1 mouse cellular context compared by ENCODE assay signal in genomic region chr17:57031661-57032420, GRCm38 (mm10).
A peak's percentile ranks its signal among the peaks of the same experiment; 100 is the strongest.
TF ChIP-seq lines count a peak whose summit lies in the region.

No protein-coding gene starts in this region.

TF ChIP-seq in MEL, 35 proteins besides CTCF, POLR2A, EP300 and RAD21:
- no peak for TF ChIP-seq GABPA (IDR thresholded peaks at IDR 0.05; ENCODE audit: low read depth, low read length)
- peak; percentile 66; the same call in 1 of the 2 replicates for TF ChIP-seq ELF1 (IDR thresholded peaks at IDR 0.05; ENCODE audit: low read depth, low read length)
- no peak for TF ChIP-seq CHD1 (IDR thresholded peaks at IDR 0.05; ENCODE audit: low read depth, low read length)
- TF ChIP-seq ZKSCAN1 (IDR thresholded peaks at IDR 0.05; ENCODE audit: low read depth, low read length): no peak
- TF ChIP-seq RCOR1 (IDR thresholded peaks at IDR 0.05; ENCODE audit: low read depth, low read length): no peak
- TF ChIP-seq BHLHE40 (IDR thresholded peaks at IDR 0.05; ENCODE audit: borderline replicate concordance, low read depth, low read length): no peak
- no peak for TF ChIP-seq ZMIZ1 (IDR thresholded peaks at IDR 0.05; ENCODE audit: low read depth, low read length)
- no peak for TF ChIP-seq ETS1 (IDR thresholded peaks at IDR 0.05; ENCODE audit: low read depth, low read length)
- peak; percentile 59 for TF ChIP-seq HCFC1 (IDR thresholded peaks at IDR 0.05; ENCODE audit: low read depth, low read length)
- TF ChIP-seq USF2 (IDR thresholded peaks at IDR 0.05; ENCODE audit: borderline replicate concordance in 1 of 2, insufficient read depth in 1 of 2, low read depth in 1 of 2, low read length in 2 of 2): peak; percentile 88 to 91
- TF ChIP-seq GATA1 (IDR thresholded peaks at IDR 0.05; ENCODE audit: low read depth, low read length): peak; percentile 49
- peak; percentile 46; the same call in 1 of the 2 replicates for TF ChIP-seq TCF12 (IDR thresholded peaks at IDR 0.05; ENCODE audit: low read depth, low read length)
- TF ChIP-seq ZC3H11A (IDR thresholded peaks at IDR 0.05; ENCODE audit: low read depth, low read length): no peak
- no peak; the same call in 1 of the 2 replicates for TF ChIP-seq MYC (IDR thresholded peaks at IDR 0.05; ENCODE audit: low read depth, low read length)
- peak; percentile 93 for TF ChIP-seq CHD2 (IDR thresholded peaks at IDR 0.05; ENCODE audit: low read length)
- no peak for TF ChIP-seq MAZ (IDR thresholded peaks at IDR 0.05; ENCODE audit: low read depth, low read length)
- TF ChIP-seq SMC3 (IDR thresholded peaks at IDR 0.05; ENCODE audit: low read depth, low read length): no peak
- no peak for TF ChIP-seq UBTF (IDR thresholded peaks at IDR 0.05; ENCODE audit: borderline replicate concordance, insufficient read depth, low read depth, low read length)
- TF ChIP-seq USF1 (IDR thresholded peaks at IDR 0.05; ENCODE audit: low read depth, low read length): peak; percentile 100
- TF ChIP-seq E2F4 (IDR thresholded peaks at IDR 0.05; ENCODE audit: borderline replicate concordance, low read depth, low read length): no peak
- TF ChIP-seq NELFE (IDR thresholded peaks at IDR 0.05; ENCODE audit: low read depth, low read length): peak; percentile 76
- TF ChIP-seq ZNF384 (IDR thresholded peaks at IDR 0.05; ENCODE audit: low read depth, low read length): no peak
- no peak for TF ChIP-seq MEF2A (IDR thresholded peaks at IDR 0.05; ENCODE audit: extremely low read depth, insufficient replicate concordance, low read depth, low read length, poor library complexity, severe bottlenecking)
- no peak for TF ChIP-seq MYB (IDR thresholded peaks at IDR 0.05; ENCODE audit: low read depth, low read length)
- TF ChIP-seq SIN3A (IDR thresholded peaks at IDR 0.05; ENCODE audit: low read length): 0 out of 2 replicates have a peak, but pooled peaks have one; percentile 34
- peak; percentile 84; the same call in 1 of the 2 replicates for TF ChIP-seq POLR2AphosphoS5 (IDR thresholded peaks at IDR 0.05; ENCODE audit: borderline replicate concordance, low read depth, low read length)
- TF ChIP-seq TBP (IDR thresholded peaks at IDR 0.05; ENCODE audit: low read depth, low read length): peak; percentile 88
- TF ChIP-seq POLR2AphosphoS2 (IDR thresholded peaks at IDR 0.05; ENCODE audit: low read length): peak; percentile 83; the same call in 1 of the 2 replicates
- no peak for TF ChIP-seq MXI1 (IDR thresholded peaks at IDR 0.05; ENCODE audit: low read depth, low read length)
- no peak for TF ChIP-seq TAL1 (IDR thresholded peaks at IDR 0.05; ENCODE audit: low read length)
- no peak for TF ChIP-seq MAFK (IDR thresholded peaks at IDR 0.05; ENCODE audit: borderline replicate concordance, low read depth, low read length)
- peak; percentile 94 for TF ChIP-seq MAX (IDR thresholded peaks at IDR 0.05; ENCODE audit: low read length)
- TF ChIP-seq KAT2A (conservative IDR thresholded peaks at IDR 0.05; ENCODE audit: low read depth, low read length): peak; percentile 22; the same call in 1 of the 2 replicates
- peak; percentile 59 for TF ChIP-seq NRF1 (IDR thresholded peaks at IDR 0.05; ENCODE audit: insufficient read depth, low read depth, low read length, poor library complexity, severe bottlenecking)
- no peak; the same call in 1 of the 2 replicates for TF ChIP-seq JUND (IDR thresholded peaks at IDR 0.05; ENCODE audit: low read depth, low read length)
